Mouse (Mus musculus) midbrain, embryonic 14.5 days (tissue): ENCODE results near the gene Txndc15. TPM values are rescaled to one million over a fixed set of nuclear protein-coding genes. Genes with fewer than 3 reads are reported as not detected.
A peak's percentile ranks its signal among the peaks of the same experiment; 100 is the strongest.

Source experiments
- ATAC-seq: fragments of 200-750 bp; cut with Nextera tagmentation; 2 replicates; pipeline ENCODE4 v1.8.0; 2017; ENCODE audit warnings: moderate number of reproducible peaks, moderate library complexity; ENCODE audit not compliant: low FRiP score, low TSS enrichment
- DNase-seq: peaks from one replicate; pipeline ENCODE4 v3.0.0-alpha.2; 2015
- H3K27ac ChIP-seq: fragments of 300-500 bp; sonication (generic); replicated peaks from 2 replicates; pipeline ENCODE4 v1.5.1; 2014; ENCODE audit warnings: mild to moderate bottlenecking, low read depth, low read length, moderate library complexity
- H3K27me3 ChIP-seq: fragments of 300-500 bp; sonication (generic); 2 replicates; pipeline ENCODE4 v1.6.1; 2014; ENCODE audit warnings: low read length, control low read depth, mixed read lengths; ENCODE audit not compliant: control insufficient read depth, insufficient read depth
- H3K36me3 ChIP-seq: fragments of 300-500 bp; sonication (generic); 2 replicates; pipeline ENCODE4 v1.6.1; 2014; ENCODE audit warnings: low read length, control low read depth; ENCODE audit not compliant: control insufficient read depth, insufficient read depth
- H3K4me1 ChIP-seq: fragments of 300-500 bp; sonication (generic); 2 replicates; pipeline ENCODE4 v1.6.1; 2014; ENCODE audit warnings: mild to moderate bottlenecking, antibody characterized with exemption, low read length, control low read depth; ENCODE audit not compliant: control insufficient read depth, insufficient read depth
- H3K4me2 ChIP-seq: fragments of 300-500 bp; sonication (generic); 2 replicates; pipeline ENCODE4 v1.6.1; 2014; ENCODE audit warnings: mild to moderate bottlenecking, low read length, moderate library complexity
- H3K4me3 ChIP-seq: fragments of 300-500 bp; sonication (generic); replicated peaks from 2 replicates; pipeline ENCODE4 v1.5.1; 2014; ENCODE audit warnings: low read depth, low read length
- H3K9ac ChIP-seq: fragments of 300-500 bp; sonication (generic); replicated peaks from 2 replicates; pipeline ENCODE4 v1.6.1; 2014; ENCODE audit warnings: mild to moderate bottlenecking, low read length, moderate library complexity
- H3K9me3 ChIP-seq: fragments of 300-500 bp; sonication (generic); 2 replicates; pipeline ENCODE4 v1.6.1; 2016; ENCODE audit warnings: low read length, control low read depth, mixed read lengths; ENCODE audit not compliant: control insufficient read depth
- WGBS: fragments of 180-500 bp; shearing (Covaris S2); extraction: QIAGEN DNeasy Blood & Tissue Kit; methylation state at CpG from one replicate; pipeline ENCODE4 v1.1.7; 2014; 5-methylcytosine and 5-hydroxymethylcytosine counted together
- polyA plus RNA-seq: library from polyadenylated mRNA; unstranded; fragments of >200 nt; fragmentation: Nextera tagmentation; extraction: Ambion mirVana; gene quantifications from 2 replicates; pipeline ENCODE4 v1.2.1, GENCODE M21; 2014

Gene Txndc15
- 134 and 143 TPM in 2 replicates for polyA plus RNA-seq

DNA sequence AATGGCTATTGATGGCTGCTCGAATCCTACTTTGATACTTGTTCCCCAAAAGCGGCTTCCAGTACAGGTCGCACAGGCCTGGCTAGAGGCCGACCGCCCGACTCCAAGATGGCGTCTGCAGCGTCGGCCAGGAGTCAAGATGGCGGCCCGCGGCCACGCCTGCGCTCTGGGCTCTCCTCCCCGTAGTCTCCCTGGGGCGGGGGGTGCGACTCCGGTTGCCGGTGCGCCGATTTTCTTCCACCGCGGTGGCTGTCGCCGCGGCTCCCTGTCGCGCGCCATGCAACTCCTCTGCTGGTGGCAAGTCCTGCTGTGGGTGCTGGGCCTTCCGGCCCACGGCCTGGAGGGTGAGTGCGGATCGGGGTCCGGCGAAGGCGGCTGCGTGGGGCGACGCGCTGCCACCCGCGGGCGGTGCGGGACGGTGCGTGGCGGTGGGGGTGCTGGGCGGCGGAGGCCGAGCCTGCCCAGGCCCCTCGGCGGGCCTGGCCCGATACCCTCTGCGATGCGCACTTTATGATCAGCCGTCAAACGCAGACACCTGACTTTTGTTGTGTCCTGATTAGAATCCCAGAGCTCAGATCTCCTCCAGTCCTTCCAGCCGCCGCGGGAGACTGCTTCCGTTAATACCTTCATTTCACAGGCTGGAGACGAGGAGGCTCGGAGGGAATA is at the start of gene Txndc15:
Txndc15 (plus strand) TSS at position 150 of the 666 bp plus-strand sequence.
- WGBS: under 1% methylated on average over 63 of the region's 63 CpGs
- Histone ChIP-seq H3K9ac (peak within 1 kb of the TSS; percentile 92), H3K4me1 (peaks cover 16% of the 10 kb centered on the region; the same call in 1 of the 2 replicates), H3K27ac (peak within 1 kb of the TSS; percentile 97), H3K36me3 (peaks cover 21% of the 10 kb centered on the region), H3K4me2 (peak within 1 kb of the TSS; percentile 74), H3K27me3 (no peaks in the 10 kb centered on the region), H3K4me3 (peak within 1 kb of the TSS; percentile 91), H3K9me3 (no peaks in the 10 kb centered on the region)
- peak; percentile 93 for ATAC-seq
- DNase-seq: peak; percentile 95

DNA sequence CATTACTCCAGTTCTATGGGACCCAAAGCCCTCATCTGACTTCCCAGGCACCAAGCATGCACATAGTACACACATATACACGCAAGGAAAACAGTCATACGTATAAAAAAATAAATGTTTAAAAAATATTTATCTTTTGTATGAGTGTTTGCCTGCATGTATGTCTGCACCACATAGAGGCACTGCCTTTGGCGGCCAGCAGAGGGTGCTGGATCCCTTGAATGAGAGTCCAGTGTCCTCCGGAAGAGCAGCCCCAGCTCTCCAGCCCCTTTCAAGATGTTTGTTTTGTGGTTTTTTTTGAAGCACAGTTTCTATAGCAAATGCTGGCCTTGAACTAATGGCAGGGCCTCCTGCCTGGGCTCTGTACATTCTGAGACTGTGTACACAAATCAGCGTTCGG is 45.9 kb upstream of the Txndc15 start:
- DNase-seq (peak; percentile 64), ATAC-seq (no peak)
- Histone ChIP-seq H3K27me3 (no peaks in the 10 kb centered on the region), H3K9me3 (no peaks in the 10 kb centered on the region), H3K36me3 (peaks cover 93% of the 10 kb centered on the region), H3K4me2 (no peak overlapping the region), H3K4me3 (no peak overlapping the region), H3K9ac (no peak overlapping the region), H3K27ac (no peak overlapping the region), H3K4me1 (no peaks in the 10 kb centered on the region)
- 86% methylated on average over 6 of the region's 6 CpGs for WGBS

DNA sequence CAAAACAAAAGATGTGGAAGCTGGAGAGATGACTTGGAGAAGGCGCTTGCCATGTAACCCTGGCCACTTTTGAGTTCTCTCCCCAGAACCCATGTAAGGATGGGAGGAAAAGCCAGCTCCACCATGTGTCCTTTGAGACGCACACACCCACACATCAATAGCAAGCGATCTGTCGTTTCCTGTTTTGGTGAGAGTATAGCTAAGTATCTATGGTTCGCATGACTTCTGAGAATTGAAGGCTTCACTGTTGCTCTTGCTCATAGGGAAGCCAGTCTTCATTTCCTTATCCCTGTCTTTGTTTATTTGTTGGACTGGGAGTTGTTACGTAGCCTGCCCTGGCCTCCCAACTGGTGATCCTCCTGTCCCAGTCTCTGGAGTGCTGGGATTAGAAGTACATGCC is 41.7 kb upstream of the Txndc15 start:
- Histone ChIP-seq H3K27ac (no peak overlapping the region), H3K4me3 (no peak overlapping the region), H3K9ac (no peak overlapping the region), H3K9me3 (no peaks in the 10 kb centered on the region), H3K27me3 (no peaks in the 10 kb centered on the region), H3K36me3 (peaks cover 87% of the 10 kb centered on the region), H3K4me1 (no peaks in the 10 kb centered on the region), H3K4me2 (no peak overlapping the region)
- ATAC-seq (no peak), DNase-seq (no peak)
- 91% methylated on average over 6 of the region's 6 CpGs for WGBS

DNA sequence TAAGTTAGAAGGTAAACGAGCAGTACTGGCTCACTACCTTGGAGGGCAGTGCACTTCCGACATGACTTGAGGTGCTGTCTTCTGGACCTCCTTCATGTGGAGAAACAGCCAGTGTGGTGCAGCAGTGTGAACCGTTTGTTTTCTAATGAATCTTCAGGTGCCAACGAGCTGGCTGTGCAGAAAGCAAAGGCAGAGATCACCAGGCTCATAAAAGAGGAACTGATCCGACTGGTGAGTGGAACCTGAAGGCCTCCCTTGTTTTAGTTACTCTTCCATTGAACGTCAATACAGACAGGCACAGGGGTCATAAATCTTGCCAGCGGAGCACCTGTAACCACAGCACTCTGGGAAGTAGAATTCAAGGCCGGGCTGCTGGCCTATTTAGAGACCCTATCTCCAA is 37.1 kb upstream of the Txndc15 start:
- Histone ChIP-seq H3K27ac (no peak overlapping the region), H3K4me3 (no peak overlapping the region), H3K36me3 (peaks cover 89% of the 10 kb centered on the region), H3K27me3 (no peaks in the 10 kb centered on the region), H3K9ac (no peak overlapping the region), H3K4me1 (no peaks in the 10 kb centered on the region), H3K4me2 (no peak overlapping the region), H3K9me3 (no peaks in the 10 kb centered on the region)
- no peak for ATAC-seq
- no peak for DNase-seq
- 88% methylated on average over 8 of the region's 8 CpGs for WGBS

DNA sequence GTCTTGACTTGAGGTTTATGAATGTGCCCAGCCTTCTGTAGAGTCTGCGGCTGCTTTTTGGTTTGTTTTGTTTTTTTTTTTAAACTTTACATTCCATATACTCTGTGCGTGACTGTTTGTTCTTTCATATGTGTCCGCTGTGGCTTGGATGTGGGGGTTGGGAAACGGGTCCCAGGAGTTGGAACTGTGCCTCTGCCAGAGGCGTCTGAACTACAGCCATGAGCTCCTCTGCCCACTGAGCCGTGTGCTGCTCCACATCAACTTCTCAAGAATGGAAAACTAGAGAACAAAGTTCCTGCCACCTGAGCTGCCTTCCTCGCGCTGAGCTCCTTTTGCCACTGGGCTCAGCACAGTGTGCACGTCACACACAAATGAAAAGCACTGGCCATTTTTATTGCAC is 32.2 kb upstream of the Txndc15 start:
- H3K36me3 ChIP-seq: peaks cover 50% of the 10 kb centered on the region

DNA sequence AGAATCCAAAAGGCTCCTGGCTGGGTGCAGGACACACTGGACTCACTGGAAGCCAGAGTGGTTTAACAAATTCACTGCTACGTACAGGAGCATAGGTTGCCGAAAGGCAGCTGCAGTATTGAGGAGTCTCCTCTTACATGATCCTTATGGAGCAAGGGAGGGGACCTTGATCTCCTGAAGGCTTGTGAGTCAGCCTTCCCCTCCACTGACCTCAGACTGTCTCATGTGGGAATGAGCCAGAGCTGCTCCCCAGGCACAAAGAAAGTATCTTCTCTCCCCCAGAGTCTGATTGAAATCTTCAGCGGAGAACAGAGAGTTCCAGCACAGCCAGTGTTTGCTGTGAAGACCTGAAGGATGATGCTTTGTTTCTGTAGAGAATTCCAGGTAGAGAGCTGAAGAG is 30.9 kb upstream of the Txndc15 start:
- WGBS: 90% methylated on average over 3 of the region's 3 CpGs
- ATAC-seq (no peak), DNase-seq (no peak)
- H3K4me3 ChIP-seq: no peak overlapping the region
- H3K9me3 ChIP-seq: no peaks in the 10 kb centered on the region
- no peak overlapping the region for H3K27ac ChIP-seq
- H3K36me3 ChIP-seq: peaks cover 36% of the 10 kb centered on the region
- no peaks in the 10 kb centered on the region for H3K4me1 ChIP-seq
- H3K27me3 ChIP-seq: no peaks in the 10 kb centered on the region
- H3K4me2 ChIP-seq: no peak overlapping the region
- H3K9ac ChIP-seq: no peak overlapping the region

More for the DNA sequence above, 32.2 kb upstream of the Txndc15 start:
- Histone ChIP-seq H3K4me1 (no peaks in the 10 kb centered on the region), H3K27me3 (no peaks in the 10 kb centered on the region), H3K9ac (no peak overlapping the region), H3K4me3 (no peak overlapping the region), H3K4me2 (no peak overlapping the region), H3K9me3 (no peaks in the 10 kb centered on the region), H3K27ac (no peak overlapping the region)
- no peak for DNase-seq
- no peak for ATAC-seq
- 90% methylated on average over 9 of the region's 9 CpGs for WGBS

DNA sequence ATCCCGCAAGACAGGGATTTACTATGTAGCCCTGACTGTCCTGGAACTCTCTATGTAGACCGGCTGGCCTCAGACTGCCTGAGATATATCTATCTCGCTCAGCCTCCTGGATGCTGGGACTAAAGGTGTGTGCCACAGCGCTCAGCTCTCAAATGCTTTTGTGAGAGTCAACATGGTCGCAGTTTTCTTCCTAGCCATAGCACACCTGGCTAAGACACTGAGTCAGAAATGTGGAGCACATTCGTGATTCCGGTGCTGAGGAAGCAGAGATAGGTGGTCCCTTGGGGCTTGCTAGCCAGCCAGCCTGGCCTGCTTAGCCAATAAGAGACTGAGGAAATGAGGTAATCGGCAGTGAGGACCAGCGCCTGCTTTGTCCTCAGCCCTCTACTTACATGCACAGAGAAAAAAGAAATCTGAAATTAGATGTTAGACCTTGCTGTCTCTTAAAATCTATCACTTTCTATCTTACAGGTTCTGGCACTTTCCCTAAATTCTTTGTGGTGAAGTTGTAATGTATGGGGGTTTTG is 28.3 kb upstream of the Txndc15 start:
- Histone ChIP-seq H3K36me3 (peaks cover 12% of the 10 kb centered on the region), H3K4me2 (peak overlapping the region; percentile 8; the same call in 1 of the 2 replicates), H3K27me3 (no peaks in the 10 kb centered on the region), H3K4me1 (no peaks in the 10 kb centered on the region), H3K9me3 (no peaks in the 10 kb centered on the region), H3K4me3 (no peak overlapping the region), H3K9ac (peak overlapping the region; percentile 23; the same call in 1 of the 2 replicates), H3K27ac (peak overlapping the region; percentile 61)
- peak; percentile 53; the same call in 1 of the 2 replicates for ATAC-seq
- 69% methylated on average over 9 of the region's 9 CpGs for WGBS
- peak; percentile 73 for DNase-seq

DNA sequence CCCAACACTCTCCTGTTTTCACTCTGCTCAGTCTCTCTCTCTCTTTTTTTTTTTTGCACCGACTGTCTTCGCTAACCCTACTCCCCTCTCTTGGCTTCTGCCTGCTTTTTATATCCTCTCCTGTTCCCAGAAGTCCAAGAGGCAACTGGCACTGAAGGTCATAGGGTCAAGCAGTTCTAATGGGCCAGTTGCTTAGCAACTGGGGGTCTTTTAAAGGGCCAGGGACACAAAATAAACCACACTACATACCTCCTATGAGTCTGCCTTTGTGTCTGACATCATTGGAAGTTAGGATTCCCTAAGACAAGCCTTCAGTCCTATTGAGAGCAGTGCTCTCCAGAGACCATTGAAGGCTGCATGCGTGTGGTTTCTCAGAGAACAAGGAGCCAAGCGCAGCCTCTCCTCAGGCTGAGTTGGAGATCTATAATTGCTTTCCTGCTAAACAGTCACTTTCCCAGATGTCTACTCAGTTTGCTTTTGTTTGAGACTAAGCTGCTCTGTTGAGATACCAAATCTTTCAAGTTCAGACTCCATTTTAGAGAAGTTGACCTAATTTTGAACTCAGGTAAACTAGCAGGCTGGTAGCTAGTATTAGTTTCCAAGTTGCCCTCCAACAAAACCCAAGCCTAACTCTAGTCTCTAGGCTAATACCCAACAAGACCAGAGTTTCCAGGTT is 26.4 kb upstream of the Txndc15 start:
- Histone ChIP-seq H3K27ac (no peak overlapping the region), H3K4me2 (no peak overlapping the region), H3K4me1 (no peaks in the 10 kb centered on the region), H3K9me3 (no peaks in the 10 kb centered on the region), H3K9ac (no peak overlapping the region), H3K27me3 (no peaks in the 10 kb centered on the region), H3K4me3 (no peak overlapping the region), H3K36me3 (no peaks in the 10 kb centered on the region)
- WGBS: 18% methylated on average over 4 of the region's 4 CpGs
- ATAC-seq (no peak), DNase-seq (no peak)
